Mouse (Mus musculus) liver, embryonic 13.5 days (tissue): ENCODE results near the gene Ubqln5. TPM values are rescaled to one million over a fixed set of nuclear protein-coding genes. Genes with fewer than 3 reads are reported as not detected.

ENCODE experiments used
- ATAC-seq: fragments of 200-750 bp; cut with Nextera tagmentation; 2 replicates; pipeline ENCODE4 v1.8.0; 2017; ENCODE audit warnings: low read depth, mild to moderate bottlenecking, moderate number of reproducible peaks, moderate library complexity
- DNase-seq: peaks from one replicate; pipeline ENCODE4 v3.0.0; 2022
- H3K27ac ChIP-seq: fragments of 300-500 bp; sonication (generic); 2 replicates; pipeline ENCODE4 v1.5.1; 2015; ENCODE audit warnings: moderate library complexity, mild to moderate bottlenecking, inconsistent platforms
- H3K27me3 ChIP-seq: fragments of 300-500 bp; sonication (generic); 2 replicates; pipeline ENCODE4 v1.6.1; 2015; ENCODE audit warnings: mild to moderate bottlenecking, inconsistent platforms
- H3K36me3 ChIP-seq: fragments of 300-500 bp; sonication (generic); 2 replicates; pipeline ENCODE4 v1.6.1; 2015; ENCODE audit warnings: mild to moderate bottlenecking, inconsistent platforms
- H3K4me1 ChIP-seq: fragments of 300-500 bp; sonication (generic); replicated peaks from 2 replicates; pipeline ENCODE4 v1.6.1; 2015; ENCODE audit warnings: inconsistent platforms
- H3K4me2 ChIP-seq: fragments of 300-500 bp; sonication (generic); 2 replicates; pipeline ENCODE4 v1.6.1; 2015; ENCODE audit warnings: inconsistent platforms, mild to moderate bottlenecking, moderate library complexity
- H3K4me3 ChIP-seq: fragments of 300-500 bp; sonication (generic); replicated peaks from 2 replicates; pipeline ENCODE4 v1.5.1; 2015; ENCODE audit warnings: mild to moderate bottlenecking, inconsistent platforms
- H3K9ac ChIP-seq: fragments of 300-500 bp; sonication (generic); 2 replicates; pipeline ENCODE4 v1.6.1; 2015; ENCODE audit warnings: mild to moderate bottlenecking, inconsistent platforms
- H3K9me3 ChIP-seq: fragments of 300-500 bp; sonication (generic); replicated peaks from 2 replicates; pipeline ENCODE4 v1.6.1; 2016; ENCODE audit warnings: inconsistent platforms
- WGBS: fragments of 180-500 bp; shearing (Covaris S2); methylation state at CpG from one replicate; pipeline ENCODE4 v1.1.7; 2015; ENCODE audit not compliant: insufficient replicate concordance; 5-methylcytosine and 5-hydroxymethylcytosine counted together
- polyA plus RNA-seq: library from polyadenylated mRNA; unstranded; fragments of >200 nt; fragmentation: Nextera tagmentation; extraction: Ambion mirVana; gene quantifications from 2 replicates; pipeline ENCODE4 v1.2.1, GENCODE M21; 2015

Ubqln5 gene
- polyA plus RNA-seq: not detected in 2 replicates

DNA sequence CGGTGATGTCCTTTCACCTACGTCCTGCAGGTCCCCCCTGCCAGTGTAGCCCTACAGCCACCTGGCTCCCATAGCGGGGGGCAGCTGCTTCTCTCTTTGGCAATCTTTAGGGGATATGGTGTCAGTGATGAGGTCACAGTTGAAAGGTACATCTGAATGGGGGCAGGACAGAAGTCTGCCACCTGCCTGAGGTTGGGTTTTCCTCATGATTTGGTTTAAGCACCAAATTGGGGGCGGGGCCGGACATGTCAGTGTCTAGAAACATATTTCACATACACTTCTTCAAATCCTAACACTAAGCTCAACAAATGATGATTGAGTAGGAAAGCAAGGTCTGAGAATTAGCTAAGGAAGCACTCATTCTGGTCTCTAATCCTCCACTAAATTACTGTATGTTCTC, at the start of gene Ubqln5:
Ubqln5 (minus strand) TSS at position 101 of the 400 bp plus-strand sequence.
- DNase-seq (no peak), ATAC-seq (no peak)
- Histone ChIP-seq H3K27ac (no peak within 1 kb of the TSS), H3K4me2 (no peak within 1 kb of the TSS), H3K9ac (no peak within 1 kb of the TSS), H3K27me3 (no peaks in the 10 kb centered on the region), H3K4me3 (no peak within 1 kb of the TSS), H3K9me3 (no peaks in the 10 kb centered on the region), H3K4me1 (no peaks in the 10 kb centered on the region), H3K36me3 (no peaks in the 10 kb centered on the region)
- 83% methylated on average over 5 of the region's 5 CpGs for WGBS

DNA sequence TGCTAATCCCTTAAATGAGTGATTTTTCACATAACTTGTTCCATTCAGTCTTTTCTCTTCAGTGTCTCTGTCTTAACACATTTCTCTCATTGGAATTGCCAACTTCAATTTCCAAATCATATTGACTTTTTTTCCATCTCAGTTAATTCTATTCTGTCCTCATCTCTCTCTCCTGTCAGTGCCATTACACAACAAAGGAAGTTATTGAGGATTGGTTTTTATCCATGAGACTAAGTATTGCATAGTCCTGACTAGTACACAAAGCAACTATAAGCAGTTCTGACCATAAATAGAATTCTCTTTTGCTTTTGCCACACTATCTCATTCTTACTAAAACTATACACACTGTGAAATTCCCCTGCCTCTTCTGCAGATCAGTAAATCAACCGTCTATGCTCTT, 49.4 kb upstream of the Ubqln5 start:
- DNase-seq (no peak), ATAC-seq (no peak)
- Histone ChIP-seq H3K9ac (no peak overlapping the region), H3K4me2 (no peak overlapping the region), H3K27me3 (no peaks in the 10 kb centered on the region), H3K36me3 (no peaks in the 10 kb centered on the region), H3K9me3 (no peaks in the 10 kb centered on the region), H3K27ac (no peak overlapping the region), H3K4me1 (no peaks in the 10 kb centered on the region), H3K4me3 (no peak overlapping the region)
- 69% methylated on average over 1 of the region's 1 CpGs for WGBS

DNA sequence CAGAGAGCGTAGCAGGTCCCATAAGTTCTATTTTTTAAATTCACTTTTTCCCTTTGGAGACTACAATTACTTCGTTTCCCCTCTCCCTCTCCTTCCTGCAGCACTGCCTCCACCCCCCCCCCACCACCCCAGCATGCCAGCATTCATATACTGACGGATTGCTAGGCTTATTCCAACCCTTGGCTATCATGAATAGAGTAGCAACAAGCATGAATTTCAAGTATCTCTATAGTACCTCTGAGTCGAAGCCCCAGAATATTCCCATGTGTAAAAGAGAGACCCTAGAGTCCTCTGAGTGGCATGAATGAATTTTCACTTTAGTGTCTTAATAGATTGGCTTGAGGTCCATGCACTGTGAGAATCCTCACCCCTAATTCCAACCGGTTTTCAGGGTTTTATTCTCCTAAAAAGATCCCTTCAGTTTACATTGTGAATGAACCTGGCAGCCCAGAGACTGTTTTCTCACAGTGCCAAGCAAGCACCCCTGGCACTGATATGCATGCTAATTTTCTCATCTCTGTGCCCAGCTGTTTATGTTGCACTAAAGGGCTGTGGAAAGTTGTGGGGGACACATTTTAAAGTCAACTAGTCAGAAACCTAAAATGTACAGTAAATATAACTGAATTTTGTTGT, 48.9 kb upstream of the Ubqln5 start:
- DNase-seq (no peak), ATAC-seq (no peak)
- no peaks in the 10 kb centered on the region for H3K36me3 ChIP-seq
- no peak overlapping the region for H3K4me3 ChIP-seq
- whole genome bisulfite sequencing: 52% methylated on average over 5 of the region's 5 CpGs
- H3K9me3 ChIP-seq: no peaks in the 10 kb centered on the region
- no peaks in the 10 kb centered on the region for H3K27me3 ChIP-seq
- H3K4me2 ChIP-seq: no peak overlapping the region
- H3K4me1 ChIP-seq: no peaks in the 10 kb centered on the region
- H3K9ac ChIP-seq: no peak overlapping the region
- no peak overlapping the region for H3K27ac ChIP-seq

DNA sequence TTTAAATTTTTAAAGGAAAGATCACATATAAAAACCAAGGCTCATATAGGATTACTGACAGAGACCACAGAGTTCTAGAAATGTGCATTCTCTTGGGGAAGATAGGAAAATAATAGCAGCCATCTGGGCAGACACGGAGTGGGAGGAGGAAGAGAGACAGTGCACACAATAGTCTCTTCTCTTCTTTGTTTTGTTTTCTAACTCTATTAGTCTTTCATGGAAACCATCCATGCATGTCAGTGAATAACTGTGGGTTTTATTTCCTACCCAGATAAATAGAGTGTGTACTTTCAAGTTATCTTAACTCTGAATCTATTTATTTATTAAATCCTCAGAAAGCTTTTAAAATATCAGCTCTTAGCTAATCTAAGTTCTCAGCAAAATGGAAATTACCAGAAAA, 45.5 kb upstream of the Ubqln5 start:
- Histone ChIP-seq H3K9me3 (no peaks in the 10 kb centered on the region), H3K4me3 (no peak overlapping the region), H3K27ac (no peak overlapping the region), H3K4me2 (no peak overlapping the region), H3K4me1 (no peaks in the 10 kb centered on the region), H3K27me3 (no peaks in the 10 kb centered on the region), H3K36me3 (no peaks in the 10 kb centered on the region), H3K9ac (no peak overlapping the region)
- ATAC-seq (no peak), DNase-seq (no peak)
- 65% methylated on average over 1 of the region's 1 CpGs for WGBS

DNA sequence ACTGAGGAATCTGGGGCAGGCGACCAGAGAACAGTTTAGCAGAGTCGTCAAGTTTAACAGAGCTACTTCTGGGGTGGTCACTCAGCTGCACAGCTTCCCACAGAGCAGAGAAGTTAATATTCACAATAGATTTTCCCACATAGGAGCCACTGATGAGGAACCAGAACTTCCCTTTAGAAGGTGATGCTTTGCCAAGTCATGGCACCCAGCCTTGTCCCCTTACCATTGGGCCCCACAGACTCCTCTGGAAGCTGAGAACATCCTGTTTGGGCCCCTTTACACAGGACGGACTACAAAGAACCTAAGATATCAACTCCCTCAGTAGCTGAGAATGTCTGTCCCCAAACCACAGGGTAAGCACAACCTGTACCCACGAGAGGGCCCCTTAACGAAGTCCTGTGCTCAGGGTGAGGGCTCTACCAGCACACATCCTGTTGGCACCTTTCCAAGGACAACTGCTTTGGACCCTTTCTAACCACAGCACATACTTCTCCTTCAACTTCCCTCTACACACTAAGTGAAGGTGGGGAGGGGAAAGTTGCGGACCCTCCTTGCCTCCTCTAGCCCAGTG, 40.1 kb upstream of the Ubqln5 start:
- Histone ChIP-seq H3K4me1 (no peaks in the 10 kb centered on the region), H3K9me3 (no peaks in the 10 kb centered on the region), H3K4me3 (no peak overlapping the region), H3K9ac (no peak overlapping the region), H3K27ac (no peak overlapping the region), H3K36me3 (no peaks in the 10 kb centered on the region), H3K27me3 (no peaks in the 10 kb centered on the region), H3K4me2 (no peak overlapping the region)
- 21% methylated on average over 6 of the region's 6 CpGs for WGBS
- DNase-seq (no peak), ATAC-seq (peak; percentile 20; the same call in 1 of the 2 replicates)

DNA sequence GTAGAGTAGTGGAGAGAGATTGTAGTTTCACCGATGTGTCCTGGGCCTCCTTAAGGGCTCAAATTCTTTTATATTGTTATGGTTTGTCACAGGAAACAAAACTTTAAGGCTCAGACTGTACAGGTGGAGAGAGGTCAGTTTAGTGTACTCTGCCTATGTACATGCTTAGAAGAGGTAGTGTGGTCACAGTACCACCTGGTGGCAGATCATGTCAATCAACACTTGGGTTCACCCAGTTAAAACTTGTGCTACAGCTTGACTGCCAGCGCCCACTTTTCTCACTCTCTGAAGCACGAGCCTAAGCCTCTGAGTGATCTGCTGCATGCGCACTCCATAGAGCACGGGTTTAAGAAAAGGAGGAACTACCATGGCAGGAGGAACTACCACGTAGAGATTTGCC, 37.5 kb upstream of the Ubqln5 start:
- H3K4me1 ChIP-seq: no peaks in the 10 kb centered on the region
- no peak overlapping the region for H3K27ac ChIP-seq
- DNase-seq (no peak), ATAC-seq (0 out of 2 replicates have a peak, but pooled peaks have one; percentile 15)
- H3K9me3 ChIP-seq: no peaks in the 10 kb centered on the region
- WGBS: 35% methylated on average over 6 of the region's 6 CpGs
- H3K27me3 ChIP-seq: no peaks in the 10 kb centered on the region
- no peaks in the 10 kb centered on the region for H3K36me3 ChIP-seq
- no peak overlapping the region for H3K9ac ChIP-seq
- no peak overlapping the region for H3K4me3 ChIP-seq
- no peak overlapping the region for H3K4me2 ChIP-seq

DNA sequence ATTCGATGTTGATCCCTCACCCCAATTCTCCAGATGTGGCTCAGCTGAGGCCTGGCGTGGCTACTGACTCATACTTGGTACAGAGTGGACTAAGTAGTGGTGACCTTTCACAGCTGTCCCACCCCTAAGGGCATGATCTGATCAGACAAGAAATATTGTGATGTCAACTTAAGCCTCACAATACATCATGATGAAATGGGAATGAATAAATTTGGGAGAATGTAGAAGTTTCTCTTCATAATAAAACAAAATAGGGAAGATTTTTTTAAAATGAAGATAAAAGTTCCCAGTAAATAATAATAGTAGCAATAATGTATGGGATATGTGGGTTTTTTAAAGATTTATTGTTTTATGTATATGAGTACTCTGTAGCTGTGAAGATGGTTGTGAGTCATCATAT, 20.8 kb upstream of the Ubqln5 start, which contains the start of gene Ubqlnl:
Ubqlnl (minus strand) TSS at position 101 of the 400 bp plus-strand sequence.
- 68% methylated on average over 2 of the region's 2 CpGs for WGBS
- H3K4me2 ChIP-seq: no peak within 1 kb of the TSS
- H3K27ac ChIP-seq: no peak within 1 kb of the TSS
- H3K9me3 ChIP-seq: no peaks in the 10 kb centered on the region
- no peaks in the 10 kb centered on the region for H3K27me3 ChIP-seq
- no peak for DNase-seq
- no peaks in the 10 kb centered on the region for H3K36me3 ChIP-seq
- H3K4me1 ChIP-seq: no peaks in the 10 kb centered on the region
- ATAC-seq: no peak
- H3K4me3 ChIP-seq: no peak within 1 kb of the TSS
- no peak within 1 kb of the TSS for H3K9ac ChIP-seq

DNA sequence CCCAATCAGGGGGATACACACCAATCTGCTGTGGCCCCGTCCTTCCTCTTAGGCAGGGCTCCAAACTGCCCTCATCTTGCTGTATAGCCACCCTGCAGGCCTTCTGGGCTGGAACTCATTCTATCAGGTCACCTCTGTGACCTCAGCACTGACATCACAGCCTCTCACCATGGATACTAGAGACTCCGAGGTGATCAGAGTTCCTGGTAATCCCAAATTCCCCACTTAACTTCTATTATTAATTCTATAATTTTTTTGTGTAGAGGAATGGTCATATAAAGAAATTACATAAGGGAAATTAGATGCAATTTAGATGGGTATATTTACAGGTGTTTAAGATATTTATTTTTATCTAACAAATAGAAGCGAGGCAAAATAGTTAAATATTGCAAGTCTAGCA, 13.6 kb upstream of the Ubqln5 start, which contains the start of gene Ubqln3:
Ubqln3 (minus strand) TSS at position 101 of the 400 bp plus-strand sequence.
- Histone ChIP-seq H3K4me3 (no peak within 1 kb of the TSS), H3K4me2 (no peak within 1 kb of the TSS), H3K27ac (no peak within 1 kb of the TSS), H3K9ac (no peak within 1 kb of the TSS), H3K9me3 (no peaks in the 10 kb centered on the region), H3K36me3 (no peaks in the 10 kb centered on the region), H3K27me3 (no peaks in the 10 kb centered on the region), H3K4me1 (no peaks in the 10 kb centered on the region)
- DNase-seq: no peak
- ATAC-seq: no peak
- 59% methylated on average over 3 of the region's 3 CpGs for WGBS

DNA sequence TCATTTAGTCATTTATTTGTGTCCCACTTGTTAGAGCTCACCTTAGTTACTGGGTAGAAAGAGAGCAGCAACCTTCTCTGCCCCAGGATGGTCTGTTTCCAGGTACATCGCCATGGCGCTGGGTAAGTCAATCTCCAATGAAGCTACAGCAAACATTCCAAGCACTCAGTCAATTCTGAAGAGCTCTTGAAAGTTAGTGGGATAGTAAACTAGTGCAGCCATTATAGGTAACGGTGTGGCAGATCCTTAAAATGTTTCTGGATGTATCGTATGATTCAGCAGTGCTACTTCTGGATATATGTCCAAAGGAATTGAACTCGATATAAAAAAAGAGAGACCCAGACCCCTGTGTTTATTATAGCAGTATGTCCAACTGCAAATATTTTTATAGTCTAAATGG, 7.7 kb upstream of the Ubqln5 start, which contains the start of gene Olfr643:
Olfr643 (minus strand) TSS at position 101 of the 400 bp plus-strand sequence.
- no peak within 1 kb of the TSS for H3K4me3 ChIP-seq
- DNase-seq (no peak), ATAC-seq (no peak)
- H3K27ac ChIP-seq: no peak within 1 kb of the TSS
- no peak within 1 kb of the TSS for H3K4me2 ChIP-seq
- no peaks in the 10 kb centered on the region for H3K9me3 ChIP-seq
- H3K4me1 ChIP-seq: no peaks in the 10 kb centered on the region
- H3K9ac ChIP-seq: no peak within 1 kb of the TSS
- 69% methylated on average over 5 of the region's 5 CpGs for WGBS
- H3K36me3 ChIP-seq: no peaks in the 10 kb centered on the region
- H3K27me3 ChIP-seq: no peaks in the 10 kb centered on the region

DNA sequence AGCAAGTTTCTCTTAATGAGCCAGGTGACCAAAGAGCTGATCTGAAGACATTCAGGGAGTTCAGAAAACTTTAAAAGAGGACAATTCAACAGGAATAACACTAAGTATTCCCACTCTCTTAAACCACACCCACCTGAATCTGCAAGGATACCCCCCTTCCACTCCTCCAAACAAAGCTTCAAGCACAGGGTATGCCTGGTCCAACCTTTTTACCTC, 25.0 kb downstream of the Ubqln5 start, which contains the start of gene Olfr646:
Olfr646 (plus strand) TSS at position 117 of the 216 bp plus-strand sequence.
- DNase-seq (no peak), ATAC-seq (no peak)
- Histone ChIP-seq H3K4me2 (no peak within 1 kb of the TSS), H3K9me3 (no peaks in the 10 kb centered on the region), H3K27ac (no peak within 1 kb of the TSS), H3K36me3 (no peaks in the 10 kb centered on the region), H3K4me1 (no peaks in the 10 kb centered on the region), H3K27me3 (no peaks in the 10 kb centered on the region), H3K9ac (no peak within 1 kb of the TSS), H3K4me3 (no peak within 1 kb of the TSS)

DNA sequence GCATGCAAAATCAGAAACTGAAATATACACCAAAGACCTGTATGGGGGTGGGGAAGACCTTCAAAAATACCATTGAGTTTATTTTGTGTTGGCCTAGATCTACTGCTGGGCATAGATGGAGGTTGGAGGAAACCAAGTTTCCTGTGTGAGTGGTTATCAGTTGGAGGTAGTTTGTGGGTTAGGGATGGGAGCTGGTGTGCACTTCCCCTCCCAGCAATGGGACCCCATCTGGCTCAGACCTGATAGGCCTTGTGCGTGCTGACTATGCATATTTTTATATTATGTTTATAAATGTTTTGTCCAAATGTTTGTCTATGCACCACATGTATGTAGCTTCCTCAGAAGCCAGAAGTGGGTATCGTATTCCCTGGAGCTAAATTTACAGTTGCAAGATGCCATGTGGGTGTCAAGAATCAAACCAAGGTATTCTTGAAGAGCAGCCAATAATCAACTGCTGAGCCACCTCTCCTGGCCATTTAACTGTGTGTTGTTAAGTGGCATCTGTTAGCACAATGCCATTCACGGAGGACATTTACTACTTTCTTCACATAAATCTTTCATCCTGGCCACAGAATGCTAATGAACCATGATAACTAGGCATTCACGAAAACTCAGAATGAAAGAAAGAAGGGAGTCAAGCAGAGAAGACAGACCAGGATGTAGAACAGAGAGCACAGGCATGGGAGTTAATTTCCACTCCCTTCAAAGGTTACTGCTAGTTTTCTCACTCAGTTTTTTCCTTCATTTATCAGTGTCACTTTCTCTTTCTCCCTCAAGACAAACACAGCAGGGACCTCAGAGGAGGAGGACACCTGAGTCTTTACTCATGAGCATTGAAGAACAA, 25.5 kb downstream of the Ubqln5 start:
- DNase-seq (no peak), ATAC-seq (peak; percentile 74)
- Histone ChIP-seq H3K27me3 (no peaks in the 10 kb centered on the region), H3K36me3 (no peaks in the 10 kb centered on the region), H3K9me3 (no peaks in the 10 kb centered on the region), H3K4me2 (no peak overlapping the region), H3K9ac (no peak overlapping the region), H3K4me1 (no peaks in the 10 kb centered on the region), H3K4me3 (no peak overlapping the region), H3K27ac (no peak overlapping the region)
- WGBS: 18% methylated on average over 4 of the region's 4 CpGs
